Mouse (Mus musculus): ENCODE measurements around the gene Olfr1368.
"Not testable (repeated sequence)": the region's sequence is repeated elsewhere in the genome, so short reads cannot be mapped to it uniquely, and the experiment has no call there.

The Olfr1368 gene

DNA sequence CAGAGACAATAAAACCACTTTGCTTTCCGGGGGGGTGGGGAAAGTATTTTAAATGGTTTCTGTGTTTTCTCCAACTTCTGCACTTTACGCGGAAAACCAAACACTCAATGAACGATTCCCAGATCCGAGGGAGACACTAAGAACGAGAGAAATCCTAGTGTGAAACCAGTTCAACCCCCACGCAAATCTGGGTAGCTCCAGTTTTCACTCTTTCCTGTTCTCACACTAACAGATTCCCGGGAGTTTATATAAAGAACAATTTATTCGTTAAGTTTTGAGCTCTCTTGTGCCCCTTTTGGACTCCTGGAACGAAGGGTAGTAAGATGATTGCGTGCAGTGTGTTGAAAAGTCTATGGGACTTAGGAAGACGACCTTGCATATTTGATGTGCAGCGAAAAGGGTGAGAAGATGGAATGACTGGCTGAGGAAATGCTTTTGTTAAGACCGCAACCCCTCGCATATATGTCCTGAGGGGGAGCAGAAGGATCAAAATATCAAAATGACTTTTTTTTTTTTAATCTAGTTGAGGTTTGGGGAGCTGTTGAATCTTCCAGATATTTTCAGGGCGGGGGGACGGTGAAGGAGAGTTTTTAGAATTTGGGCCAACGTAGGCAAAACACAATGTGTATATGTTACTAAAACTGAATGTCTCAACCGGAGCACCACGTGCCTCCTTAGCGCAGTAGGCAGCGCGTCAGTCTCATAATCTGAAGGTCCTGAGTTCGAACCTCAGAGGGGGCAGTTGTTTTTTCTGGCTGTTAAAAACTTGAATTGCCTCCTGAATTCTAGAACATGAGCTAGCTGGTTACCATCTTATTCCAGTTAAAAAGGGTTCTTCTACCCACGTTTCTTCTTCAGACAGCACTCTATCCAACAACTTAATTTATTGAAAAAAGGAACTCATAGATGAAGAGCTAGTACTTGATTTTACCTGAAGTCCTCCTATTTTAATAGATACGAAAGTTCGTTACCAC lies 21.6 kb upstream of the Olfr1368 start:
- peak; percentile 90 for DNase-seq

DNA sequence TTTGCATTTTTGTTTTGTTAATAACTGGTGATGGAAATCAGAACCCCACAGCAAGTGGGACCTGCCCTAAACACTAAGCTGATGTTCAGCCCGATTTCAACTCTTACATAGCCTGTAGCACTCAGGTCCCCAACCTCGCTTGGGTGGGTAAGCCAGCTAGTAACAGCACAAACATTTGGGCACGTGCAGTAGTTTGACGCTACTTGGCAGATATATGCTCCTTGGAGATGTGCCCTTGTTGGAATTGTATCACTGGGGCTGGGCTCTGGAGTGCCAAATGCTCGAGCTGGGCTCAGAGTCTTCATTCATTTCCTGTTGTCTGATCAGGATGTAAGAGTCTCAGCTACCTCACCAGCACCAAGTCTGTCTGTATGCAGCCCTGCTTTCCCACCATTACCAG lies 16.9 kb upstream of the Olfr1368 start:
- DNase-seq: no peak

DNA sequence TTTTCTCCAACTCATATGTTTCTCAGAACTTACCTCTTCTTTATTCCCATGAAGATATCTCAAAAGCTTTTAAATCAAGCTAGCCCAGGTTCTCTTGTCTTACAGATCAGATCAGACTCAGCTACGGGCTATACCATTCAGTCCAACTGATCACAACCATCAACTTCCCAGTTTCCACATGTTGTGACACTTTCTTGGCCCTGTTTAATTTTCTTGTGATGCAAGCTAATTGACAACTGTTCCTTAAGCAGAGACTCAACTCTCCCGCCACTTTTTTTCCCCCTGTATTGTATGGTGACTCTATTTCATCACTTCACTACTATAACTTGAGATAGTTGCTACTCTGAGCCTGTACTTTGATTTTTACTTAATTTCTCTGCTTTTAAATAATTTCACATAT lies 15.9 kb upstream of the Olfr1368 start:
- no peak for DNase-seq

DNA sequence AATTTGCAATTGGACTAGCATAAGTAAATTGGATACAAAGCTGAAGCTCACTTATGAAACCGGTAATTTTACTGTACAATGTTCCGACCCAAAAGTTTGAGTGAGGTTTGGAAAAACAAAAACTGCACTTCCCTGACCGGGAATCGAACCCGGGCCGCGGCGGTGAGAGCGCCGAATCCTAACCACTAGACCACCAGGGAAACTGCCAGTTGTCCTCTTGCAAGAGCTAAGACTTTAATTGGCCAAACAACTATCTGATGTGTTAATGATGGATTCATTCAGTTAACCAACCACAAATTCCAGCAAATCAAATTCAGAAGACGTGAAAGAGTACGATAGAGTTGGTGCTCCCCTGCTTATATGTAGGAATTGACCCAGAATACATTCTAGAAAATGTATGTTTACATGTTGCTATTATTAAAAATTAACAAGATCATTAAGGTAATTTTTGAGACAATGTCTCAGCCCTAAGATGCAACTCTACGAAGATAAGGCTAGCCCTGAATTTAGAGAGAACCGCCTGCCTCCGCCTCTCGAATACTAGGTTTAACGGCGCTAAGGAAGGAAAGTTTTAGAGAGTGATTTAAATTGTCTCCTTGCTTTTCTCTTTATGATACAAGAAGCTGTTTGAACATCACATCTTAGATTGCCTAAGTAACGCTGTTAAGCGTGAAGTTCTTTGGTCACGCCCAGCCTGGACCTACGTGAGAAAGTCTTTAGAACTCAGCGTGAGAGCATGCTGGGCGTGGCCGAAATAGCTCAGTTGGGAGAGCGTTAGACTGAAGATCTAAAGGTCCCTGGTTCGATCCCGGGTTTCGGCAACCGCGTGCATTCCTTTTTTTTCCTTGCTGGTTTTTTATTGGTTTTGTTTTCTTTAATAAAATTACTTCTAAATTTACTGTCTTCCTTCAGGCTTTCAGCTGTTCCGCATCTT lies 15.3 kb upstream of the Olfr1368 start:
- DNase-seq: peak; percentile 92

DNA sequence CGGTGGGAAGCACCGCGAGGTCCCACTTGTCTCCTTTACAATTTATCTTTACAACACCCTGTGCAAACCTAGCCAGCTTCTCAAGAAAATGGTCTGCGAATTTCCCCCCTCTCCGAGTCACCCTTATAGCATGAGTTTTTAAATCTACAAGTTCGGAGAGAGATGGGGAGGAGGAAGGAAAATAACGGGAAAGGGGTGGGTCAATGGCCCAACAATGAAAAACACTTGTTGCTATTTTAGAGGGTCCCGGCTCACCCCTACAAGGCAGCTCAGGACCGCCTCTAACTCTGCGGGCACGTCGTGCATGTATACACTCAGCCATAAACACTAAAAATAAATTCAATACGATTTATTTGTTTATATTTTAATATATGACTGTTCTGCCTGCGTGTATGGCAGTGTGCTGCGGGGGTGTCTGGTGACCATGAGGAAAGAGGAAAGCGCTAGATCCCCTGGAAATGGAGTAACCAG lies 14.4 kb upstream of the Olfr1368 start:
- DNase-seq: no peak

DNA sequence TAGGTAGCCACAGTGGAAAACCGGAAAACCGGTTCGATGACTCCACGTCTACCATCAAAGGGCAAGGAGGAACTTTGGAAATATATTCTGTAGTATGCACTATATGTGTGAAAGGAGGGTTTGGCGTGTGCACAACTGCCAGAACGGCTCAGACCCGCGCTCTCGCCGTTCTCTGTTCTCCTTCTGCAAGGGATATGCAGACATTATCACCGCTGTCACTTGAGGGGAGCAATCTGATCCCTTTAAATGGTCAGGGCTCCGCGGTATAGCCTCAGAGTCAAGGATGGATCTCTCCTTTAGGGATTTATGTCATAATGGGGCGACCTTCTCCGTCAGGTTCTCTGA lies 13.8 kb upstream of the Olfr1368 start:
- DNase-seq: peak; percentile 34

DNA sequence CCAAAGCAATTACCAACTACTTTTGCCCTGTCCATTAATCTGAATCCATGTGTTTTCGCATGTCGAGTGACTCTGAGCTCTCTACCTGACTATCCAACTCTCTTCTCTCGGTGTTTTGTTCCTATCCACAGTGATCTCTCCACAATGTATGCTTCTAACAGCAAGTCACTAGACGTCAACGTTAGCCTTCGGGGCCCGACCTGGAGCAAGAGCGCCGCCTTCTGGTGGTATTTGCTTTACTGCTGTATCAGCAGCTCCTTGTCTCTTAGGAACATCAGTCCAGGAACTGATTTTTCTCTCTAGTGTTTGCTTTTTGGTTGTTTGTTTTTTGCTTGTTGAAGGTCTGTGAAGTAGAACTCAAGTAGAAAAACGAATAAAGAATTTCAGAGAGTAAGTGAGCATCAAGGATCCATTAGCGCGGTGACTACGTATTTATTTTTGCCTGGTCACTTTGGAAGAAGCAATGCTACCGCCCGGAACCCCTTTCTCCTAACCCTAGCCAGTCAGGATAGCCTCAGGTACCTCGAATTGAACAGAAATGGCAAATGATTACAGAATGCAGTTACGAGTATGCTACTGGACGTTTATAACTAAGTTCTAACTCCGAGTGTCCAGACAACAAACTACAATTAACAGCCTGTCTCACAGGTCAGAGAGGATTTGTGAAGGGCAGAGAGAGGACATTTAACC lies 13.3 kb upstream of the Olfr1368 start:
- DNase-seq: peak; percentile 92

DNA sequence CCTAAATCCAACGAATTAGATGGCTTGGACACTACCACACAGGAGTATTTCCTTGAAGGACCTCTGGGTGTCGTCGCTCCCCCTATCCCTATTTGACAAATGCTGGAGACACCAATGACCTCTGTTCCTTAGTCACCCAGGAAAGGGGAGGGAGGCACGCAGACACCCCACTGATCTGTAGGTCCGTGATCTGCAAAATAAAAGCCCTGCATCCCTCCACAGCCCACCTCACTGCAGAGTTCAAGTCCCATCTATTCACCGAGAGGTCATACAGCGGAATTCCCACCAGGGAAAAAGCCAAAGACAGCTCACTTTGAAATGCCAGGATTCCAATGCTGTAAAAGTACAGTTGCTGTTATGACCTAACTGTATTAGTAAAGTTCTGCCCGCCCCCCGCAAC lies 12.4 kb upstream of the Olfr1368 start:
- DNase-seq: peak; percentile 22

DNA sequence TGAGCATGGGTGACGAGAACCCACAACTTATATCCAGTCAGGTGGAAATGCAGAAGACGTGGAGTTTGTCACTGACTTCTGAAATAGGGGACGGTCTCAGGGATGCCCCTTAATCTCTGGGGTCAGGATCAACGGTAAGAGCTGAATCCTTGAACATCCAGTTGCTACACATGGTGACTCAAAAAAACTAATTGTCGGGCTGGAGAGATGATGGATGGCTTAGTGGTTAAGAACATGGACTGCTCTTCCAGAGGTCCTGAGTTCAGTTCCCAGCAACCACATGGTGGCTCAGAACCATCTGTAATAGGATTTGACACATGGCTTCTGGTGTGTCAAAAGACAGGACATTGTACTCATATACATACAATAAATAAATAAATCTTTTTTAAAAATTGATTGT lies 10.2 kb upstream of the Olfr1368 start:
- DNase-seq: no peak

DNA sequence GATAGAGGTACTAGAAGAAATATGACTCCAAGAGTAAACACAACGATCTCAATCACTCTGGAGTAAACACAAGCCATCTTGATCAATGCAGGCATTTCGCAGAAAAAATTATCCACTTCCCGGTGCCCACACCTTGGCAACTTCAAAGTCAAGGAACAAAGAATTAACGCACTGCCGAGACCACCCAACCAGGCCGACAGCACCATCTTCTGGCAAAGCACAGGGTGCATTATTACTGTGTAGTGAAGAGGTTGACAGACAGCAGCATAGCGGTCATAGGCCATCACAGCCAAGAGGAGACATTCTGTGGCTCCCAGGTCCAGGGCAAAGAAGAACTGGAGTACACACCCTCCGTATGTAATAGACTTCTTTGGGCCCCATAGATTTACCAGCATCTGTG lies 3.2 kb downstream of the Olfr1368 start:
- no peak for DNase-seq

DNA sequence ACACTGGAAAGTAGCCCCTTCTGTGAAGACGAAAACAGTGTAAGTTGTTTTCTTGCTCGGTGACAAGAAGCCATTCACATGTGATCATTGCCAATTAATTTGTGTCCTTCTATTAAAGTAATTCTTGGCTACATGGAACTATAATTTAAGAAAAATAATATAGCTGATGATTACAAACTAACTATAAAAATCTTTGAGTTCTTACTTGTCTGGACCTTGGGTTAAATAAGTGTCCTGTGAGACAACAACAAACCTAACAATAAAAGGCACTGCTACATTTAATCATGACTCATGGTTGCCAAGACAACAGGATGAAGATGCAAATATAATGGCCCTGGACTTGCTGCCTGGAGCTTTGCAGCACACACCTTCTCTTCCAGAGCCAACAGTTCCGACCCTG lies 16.3 kb downstream of the Olfr1368 start, which contains the start of gene Olfr263:
TSS of gene Olfr263 (plus strand) at position 301 of the 400 bp plus-strand sequence.
- DNase-seq: not testable (repeated sequence)

DNA sequence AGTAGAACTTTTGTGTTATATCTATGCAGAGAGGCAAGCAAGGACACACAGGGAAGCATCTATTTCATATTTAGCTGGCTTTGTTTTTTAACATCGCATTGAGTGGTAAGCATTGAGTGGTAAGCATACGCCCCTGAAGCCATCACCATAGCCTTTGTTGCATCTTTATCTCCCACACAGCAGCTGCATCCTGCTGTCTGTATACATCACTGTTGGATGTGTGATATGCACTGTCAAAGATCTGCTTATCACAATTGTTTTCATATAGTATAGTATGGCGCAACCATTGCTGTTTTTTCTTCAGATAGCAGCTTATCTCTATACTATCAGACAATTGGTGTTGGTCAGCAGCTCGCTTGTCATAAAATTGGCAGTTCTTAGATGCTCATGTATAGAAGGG lies 31.5 kb downstream of the Olfr1368 start:
- DNase-seq: no peak

DNA sequence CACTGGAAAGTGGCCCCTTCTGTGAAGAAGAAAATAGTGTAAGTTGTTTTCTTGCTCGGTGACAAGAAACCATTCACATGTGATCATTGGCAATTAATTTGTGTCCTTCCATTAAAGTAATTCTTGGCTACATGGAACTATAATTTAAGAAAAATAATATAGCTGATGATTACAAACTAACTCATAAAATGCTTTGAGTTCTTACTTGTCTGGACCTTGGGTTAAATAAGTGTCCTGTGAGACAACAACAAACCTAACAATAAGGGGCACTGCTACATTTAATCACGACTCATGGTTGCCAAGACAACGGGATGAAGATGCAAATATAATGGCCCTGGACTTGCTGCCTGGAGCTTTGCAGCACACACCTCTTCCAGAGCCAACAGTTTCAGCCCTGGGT lies 34.5 kb downstream of the Olfr1368 start, which contains the start of gene Olfr1369-ps1:
TSS of gene Olfr1369-ps1 (plus strand) at position 301 of the 400 bp plus-strand sequence.
- not testable (repeated sequence) for DNase-seq

DNA sequence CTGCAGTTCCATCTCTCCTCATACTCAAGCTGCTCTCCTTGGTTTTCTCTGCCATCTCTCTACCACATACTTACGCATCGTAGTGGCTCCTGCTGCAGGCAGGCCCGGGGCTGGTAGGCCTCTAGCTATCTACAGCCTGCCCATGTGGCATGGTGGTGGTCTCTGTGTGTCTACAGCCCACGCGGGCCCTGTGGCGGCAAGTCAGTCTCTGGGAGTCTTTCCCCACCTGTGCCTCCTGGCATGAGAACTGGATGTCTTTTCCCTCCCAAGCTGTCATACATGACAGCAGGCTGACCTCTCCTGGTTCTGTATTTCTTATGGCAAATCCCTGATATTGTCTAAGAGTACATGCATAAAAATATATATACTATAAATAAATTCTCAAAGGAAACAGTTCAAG lies 35.2 kb downstream of the Olfr1368 start:
- no peak for DNase-seq

DNA sequence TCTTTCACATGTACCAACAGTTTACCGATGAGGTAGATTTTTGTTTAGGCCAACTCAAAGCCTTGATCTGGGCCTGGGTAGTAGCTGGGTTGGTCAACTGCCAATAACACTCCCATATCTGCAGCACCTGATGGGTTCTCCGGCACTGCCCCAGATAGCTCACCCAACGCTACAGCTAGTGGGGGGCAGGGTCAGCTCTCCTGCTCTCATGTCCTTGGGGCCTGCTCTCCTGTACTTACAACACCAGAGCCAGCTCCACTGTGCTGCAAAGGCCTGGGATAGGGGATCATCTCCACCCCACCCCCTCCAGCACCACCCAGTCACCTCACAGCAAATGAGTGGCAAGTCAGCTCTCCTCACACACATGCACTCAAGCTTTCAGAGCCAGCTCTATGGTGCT lies 35.9 kb downstream of the Olfr1368 start:
- DNase-seq: no peak
